Mouse (Mus musculus): ENCODE results near the gene St6galnac1.
"Not testable (repeated sequence)": the region's sequence is repeated elsewhere in the genome, so short reads cannot be mapped to it uniquely, and the experiment has no call there.

St6galnac1 gene

DNA sequence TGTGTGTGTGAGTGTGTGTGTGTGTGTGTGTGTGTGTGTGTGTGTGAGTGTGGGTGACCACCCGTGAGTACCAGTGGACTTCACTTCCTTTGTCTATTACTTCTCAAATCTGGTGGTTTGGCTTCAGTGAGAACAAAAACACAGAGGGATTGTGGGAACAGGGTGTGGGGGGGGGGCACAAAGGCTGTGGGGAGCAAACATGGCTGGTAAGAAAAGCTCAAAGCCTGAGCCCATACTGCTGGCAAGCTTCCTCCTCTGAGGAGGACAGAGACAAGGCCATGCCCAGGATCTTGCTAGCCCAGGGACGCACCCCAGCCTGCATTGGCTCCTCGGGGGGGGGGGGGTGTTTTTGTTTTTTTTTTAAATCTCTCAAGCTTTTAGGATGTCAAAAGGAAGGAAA lies 32.2 kb upstream of the St6galnac1 start:
- no peak for DNase-seq (ENCODE audit: low read depth, low spot score)

DNA sequence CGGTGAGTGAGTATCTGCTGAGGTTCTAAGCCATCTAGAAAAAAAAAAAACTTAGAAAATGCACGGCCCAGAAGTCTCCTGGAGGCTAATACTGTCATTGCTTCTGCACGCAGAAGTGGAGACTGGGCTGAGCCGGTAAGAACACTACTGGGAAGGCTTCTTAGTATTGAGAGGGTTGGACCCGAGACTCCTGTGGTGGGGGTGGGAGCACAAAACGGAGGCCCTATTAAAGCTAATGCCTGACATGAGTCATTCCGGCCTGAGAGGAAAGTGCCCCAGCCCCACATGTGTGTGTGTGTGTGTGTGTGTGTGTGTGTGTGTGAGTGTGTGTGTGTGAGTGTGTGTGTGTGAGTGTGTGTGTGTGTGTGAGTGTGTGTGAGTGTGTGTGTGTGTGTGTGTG lies 31.8 kb upstream of the St6galnac1 start:
- DNase-seq (ENCODE audit: low read depth, low spot score): no peak

DNA sequence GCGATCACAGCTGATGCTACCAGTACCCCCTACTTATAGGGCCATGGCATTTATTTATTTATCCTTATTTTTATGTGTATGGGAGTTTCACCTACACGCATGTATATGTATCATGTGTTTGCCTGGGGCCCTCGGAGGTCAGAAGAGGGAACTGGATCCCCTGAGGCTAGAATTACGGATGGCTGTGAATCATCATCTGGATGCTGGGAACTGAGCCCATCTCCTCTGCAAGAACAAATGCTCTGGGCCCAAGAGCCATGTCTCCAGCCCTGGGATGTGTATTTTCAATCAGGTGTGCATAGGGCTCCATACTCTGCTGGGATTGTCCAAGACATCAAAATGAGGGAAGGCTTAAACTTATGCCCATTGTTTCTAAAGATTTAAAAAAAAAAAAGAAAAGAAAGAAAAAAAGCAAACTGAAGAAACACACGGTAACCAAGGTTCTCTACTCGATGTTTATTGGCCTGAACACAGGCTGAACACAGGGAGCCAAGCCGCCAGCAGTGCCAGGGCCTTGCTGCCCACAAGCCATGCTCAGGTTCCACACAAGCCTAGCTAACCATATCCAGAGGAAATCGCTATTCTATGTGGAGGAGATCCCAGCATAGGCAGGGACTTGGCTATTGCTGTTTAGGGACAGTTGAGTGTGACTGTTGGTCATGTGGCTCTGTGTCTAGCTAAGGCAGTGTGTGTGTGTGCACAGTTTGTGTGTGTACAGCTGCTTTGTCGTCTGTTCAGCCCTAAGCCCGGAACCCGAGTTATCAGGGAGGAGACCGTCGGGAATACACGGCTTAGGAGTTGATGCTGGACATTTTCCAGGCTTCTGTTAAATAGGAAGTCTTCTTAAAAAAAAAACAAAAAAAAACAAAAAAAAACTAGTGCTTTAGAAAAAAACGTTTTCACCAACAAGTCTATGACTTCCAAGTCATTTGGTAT lies 31.1 kb upstream of the St6galnac1 start:
- DNase-seq (ENCODE audit: low read depth, low spot score): no peak

DNA sequence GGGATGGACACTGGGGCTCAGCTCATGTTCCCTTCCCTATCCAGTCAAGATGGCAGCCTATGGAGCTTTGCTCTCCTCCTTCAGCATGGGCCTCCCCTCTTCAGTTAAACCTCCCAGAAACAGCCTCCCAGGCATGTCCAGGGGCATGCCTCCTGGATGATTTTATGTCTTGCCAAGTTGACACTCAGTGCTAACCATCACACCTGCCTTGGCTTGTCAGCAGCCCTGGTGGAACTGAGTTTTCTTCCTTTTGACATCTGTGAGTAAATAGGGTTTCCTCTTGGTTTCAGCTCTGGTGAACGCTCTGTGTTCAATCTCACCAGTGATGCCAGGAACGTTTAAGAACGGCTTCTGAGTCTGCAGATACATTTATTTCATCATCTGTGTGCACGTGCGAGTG lies 27.4 kb upstream of the St6galnac1 start:
- no peak for DNase-seq (ENCODE audit: low read depth, low spot score)

DNA sequence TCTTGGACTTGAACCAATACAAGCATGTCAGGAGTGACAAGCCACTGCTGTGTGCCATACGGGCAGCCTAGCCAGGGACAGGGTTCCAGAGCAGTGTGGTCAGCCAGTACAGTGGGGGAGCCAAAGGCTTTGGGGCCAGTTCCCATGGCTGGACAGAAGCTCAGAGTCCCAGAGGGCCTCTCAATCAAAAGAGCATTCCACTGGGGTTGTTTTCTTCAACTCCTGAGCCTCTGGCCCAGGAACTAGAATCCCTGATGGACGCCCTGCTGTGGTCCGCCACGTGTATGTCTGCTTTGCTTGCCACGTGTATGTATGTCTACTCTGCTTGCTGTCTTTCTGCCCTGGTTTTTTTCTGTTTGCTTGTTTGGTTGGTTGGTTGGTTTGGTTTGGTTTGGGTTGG lies 25.8 kb upstream of the St6galnac1 start:
- DNase-seq (ENCODE audit: low read depth, low spot score): no peak

DNA sequence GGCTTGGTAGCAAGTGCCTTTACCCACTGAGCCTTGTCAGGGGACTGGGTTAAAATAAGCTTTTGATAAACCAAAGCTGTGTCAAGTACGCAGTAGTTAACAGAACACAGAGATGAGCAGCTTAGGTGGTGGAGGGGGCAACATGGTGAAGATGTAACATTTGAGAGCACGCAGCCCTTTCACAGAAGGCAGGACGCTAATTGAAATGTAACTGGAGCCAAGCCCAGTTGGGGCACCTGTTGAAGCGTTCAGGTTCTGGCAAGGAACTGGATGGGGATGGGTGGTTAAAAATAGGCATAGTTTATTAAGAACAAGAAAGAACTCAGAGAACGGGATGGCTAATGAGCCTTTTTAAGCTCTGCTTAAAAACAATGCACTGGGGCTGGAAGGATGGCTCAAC lies 24.1 kb upstream of the St6galnac1 start:
- DNase-seq (ENCODE audit: low read depth, low spot score): no peak

DNA sequence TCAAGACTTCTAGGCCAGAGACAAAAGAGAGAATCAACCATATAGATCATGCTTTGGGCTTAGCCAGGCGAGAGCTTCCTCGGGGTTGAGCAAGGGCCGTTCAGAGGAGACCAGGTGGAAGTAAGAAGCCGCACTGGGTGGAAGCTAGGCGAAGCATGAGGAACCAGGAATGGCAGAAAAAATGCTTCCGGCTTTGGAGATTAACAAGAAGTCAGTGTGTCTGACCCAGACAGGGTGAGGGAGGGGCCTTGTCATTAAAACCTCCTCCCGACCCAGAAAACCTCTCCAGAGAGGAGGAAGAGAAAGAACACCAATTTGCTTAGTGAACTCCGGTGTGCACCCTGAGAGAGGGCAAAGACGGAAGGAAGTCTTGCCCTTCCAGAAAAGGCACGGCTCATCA lies 8.9 kb upstream of the St6galnac1 start:
- no peak for DNase-seq (ENCODE audit: low read depth, low spot score)

DNA sequence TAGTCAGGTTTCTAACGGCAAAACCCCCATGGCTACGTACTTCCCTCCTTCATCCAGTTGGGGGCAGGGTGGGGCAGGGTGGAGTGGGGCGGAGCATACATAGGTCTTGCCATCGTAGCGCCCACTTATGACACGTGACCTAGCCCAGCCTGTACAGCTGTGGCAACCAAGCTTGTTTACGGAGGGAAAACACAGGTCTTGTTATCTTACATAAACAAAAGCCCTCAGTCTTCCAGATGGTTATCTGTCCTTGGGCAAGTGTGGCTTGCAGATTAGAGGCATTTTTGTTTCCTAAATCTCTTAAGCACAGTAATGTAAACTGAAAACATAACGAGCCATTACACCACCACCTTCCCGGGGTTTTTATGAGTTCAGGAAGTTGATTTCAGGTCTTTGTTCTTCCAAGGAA lies 7.4 kb upstream of the St6galnac1 start:
- DNase-seq (ENCODE audit: low read depth, low spot score): no peak

DNA sequence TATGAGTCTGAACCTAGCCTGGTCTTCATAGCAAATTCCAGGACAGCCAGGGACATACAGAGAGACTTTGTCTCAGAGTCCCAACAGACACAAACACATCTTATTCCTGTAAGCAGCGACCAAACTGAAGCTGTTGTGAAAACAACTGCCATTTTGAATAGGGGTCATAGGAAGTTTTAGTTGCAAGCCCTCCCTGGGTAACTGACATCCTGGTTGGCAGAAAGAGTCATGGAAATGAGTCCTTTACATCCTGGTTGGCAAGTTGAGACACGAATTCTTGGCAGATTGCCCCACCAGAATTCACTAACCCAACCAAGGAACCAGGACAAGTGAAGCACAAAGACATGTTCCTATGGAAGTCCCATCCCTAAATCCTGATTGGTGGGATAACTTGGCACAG lies 2.1 kb downstream of the St6galnac1 start:
- DNase-seq (ENCODE audit: low read depth, low spot score): no peak

DNA sequence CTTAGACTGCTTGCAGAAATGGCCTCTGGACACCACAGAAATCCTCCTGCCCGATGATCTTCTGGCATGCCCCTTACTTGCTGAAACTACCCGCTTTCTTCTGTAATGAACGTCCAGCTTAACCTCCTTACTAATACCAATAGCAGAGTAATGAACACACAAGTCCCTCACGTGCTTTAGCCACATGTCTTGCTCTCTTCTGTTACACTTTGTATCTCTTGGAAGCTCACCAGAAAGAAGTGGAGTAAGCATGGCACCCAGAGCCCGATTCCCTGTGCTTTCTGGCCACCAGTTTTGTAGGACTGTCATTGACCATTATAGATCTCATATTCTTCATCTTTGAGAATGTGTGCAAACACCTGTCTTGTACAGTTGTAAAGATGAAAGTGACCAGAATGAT lies 5.4 kb downstream of the St6galnac1 start:
- DNase-seq (ENCODE audit: low read depth, low spot score): no peak

DNA sequence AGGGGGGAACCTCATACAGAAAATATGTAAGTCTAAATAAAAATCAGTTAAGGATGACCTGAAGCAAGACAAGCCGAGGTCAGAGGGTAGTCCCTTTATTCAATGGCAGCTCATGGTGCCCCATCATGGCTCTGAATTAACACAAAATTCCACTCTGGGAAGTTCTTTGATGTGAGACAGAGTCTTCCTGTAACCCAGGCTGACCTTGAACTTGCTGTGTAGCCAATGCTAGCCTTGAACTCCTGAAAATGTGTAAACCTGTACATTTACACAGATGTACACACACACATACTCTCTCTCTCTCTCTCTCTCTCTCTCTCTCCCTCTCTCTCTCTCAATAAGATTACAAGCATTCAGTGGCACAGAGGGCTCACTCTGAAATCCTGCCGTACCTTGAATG lies 10.4 kb downstream of the St6galnac1 start:
- DNase-seq (ENCODE audit: low read depth, low spot score): no peak

DNA sequence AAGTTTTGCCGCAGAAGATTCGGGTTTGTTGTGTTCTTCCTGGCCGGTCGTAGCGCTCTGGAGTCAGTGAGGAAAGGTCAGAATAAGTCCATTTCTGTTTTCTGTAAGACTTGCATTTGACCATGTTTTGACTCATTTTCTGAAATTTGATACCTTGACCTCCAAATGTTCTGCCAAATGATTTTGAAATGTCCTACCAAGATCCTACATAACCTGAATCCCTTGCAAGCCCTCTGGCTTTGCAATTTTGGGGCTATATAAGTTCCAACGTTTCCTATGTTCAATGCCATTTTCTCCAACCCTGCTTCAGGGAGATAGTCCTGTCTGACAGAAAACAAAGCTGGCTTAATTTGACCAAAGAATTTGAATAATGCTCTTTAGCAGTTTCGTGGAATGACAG lies 11.0 kb downstream of the St6galnac1 start:
- DNase-seq (ENCODE audit: low read depth, low spot score): no peak

DNA sequence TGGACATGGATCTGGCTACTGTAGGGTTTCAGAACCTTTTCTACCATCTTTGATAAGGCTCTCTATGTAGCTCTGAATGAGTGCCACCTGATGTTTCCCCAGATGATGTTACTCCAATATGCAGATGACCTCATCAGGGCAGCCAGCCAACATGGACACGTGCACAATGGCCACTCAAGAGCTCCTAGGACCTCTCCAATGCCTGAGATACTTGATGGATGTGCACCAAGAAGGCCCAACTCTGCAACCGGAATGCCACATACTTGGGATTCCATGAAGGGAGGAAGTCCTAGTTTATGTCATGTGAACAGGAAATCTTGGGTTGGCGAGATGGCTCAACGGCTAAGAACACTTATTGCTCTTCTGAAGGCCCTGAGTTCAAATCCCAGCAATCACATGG lies 20.1 kb downstream of the St6galnac1 start:
- DNase-seq (ENCODE audit: low read depth, low spot score): no peak

DNA sequence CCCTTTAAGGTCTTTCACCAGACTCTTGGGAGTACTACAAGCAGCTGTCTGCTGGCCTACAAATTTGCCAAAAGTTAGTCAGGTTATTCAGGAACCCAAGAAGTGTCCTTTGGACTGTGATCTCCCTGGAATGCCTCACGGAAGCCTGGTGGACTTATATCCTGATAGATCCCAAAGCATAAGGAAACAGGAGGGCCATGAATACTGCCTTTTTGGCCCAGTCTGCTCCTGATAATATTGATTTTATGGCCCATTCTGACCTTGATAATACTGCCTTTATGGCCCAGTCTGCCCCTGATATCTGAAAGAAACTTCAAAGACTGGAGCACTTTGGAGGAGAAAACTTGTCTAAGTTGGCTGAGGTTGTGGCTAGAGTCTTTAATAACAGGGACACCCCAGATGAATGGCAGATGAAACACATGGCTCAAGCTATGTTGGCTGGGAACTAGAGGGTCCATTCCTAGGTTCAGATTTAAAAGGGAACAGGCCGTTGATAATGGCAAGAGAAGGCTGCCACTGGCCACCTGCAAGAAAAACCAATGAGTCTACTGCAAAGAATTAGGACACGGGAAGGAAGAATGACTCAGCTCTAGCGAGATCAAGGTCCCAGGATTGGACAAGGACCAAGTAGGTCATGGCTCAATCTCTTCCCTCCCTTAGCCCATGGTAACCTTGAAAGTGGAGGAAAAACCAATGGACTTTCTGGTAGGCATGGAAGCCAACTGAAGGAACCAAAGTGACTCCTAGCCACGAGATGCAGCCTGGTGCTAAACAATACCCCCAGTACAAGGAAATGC lies 21.4 kb downstream of the St6galnac1 start:
- DNase-seq (ENCODE audit: low read depth, low spot score): no peak

DNA sequence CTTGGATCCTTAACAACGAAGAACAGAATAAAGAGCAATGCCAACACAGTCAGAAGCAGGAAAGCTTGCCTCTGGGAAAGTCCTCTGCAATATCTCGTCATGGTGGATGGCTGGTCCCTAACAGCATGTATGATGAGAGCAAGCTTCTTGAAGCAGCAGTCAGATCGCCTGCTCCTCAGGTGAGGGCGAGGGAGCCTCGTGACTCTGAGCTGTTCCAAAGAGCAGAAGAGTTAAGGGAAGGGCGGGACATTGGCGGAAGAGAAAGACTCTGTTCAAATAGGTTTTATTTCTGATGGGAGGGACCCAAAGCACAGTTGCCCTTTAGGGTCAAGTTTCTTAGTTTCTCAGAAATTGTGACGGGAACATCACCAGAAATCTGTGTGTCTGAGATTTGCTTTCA lies 25.6 kb downstream of the St6galnac1 start:
- no peak for DNase-seq (ENCODE audit: low read depth, low spot score)

DNA sequence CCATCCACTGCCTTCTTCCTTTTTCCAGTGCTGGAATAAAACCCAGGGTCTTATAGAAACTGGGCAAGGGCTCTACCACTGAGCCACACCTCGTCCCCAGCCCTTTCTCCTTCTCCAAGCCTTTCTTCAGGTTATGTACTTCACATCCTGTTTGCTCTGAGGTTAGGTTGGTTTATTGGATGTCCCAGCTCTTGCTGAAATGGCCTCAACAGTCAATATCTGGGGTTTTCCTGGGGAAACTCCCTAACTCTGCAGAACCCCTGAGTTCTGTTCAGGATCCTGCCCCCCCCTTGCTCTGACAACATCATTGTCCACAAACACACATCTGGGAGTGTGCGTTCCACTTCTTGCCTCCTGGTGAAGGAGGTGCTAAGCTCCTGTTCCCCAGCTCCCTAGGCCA lies 26.6 kb downstream of the St6galnac1 start:
- not testable (repeated sequence) for DNase-seq (ENCODE audit: low read depth, low spot score)

DNA sequence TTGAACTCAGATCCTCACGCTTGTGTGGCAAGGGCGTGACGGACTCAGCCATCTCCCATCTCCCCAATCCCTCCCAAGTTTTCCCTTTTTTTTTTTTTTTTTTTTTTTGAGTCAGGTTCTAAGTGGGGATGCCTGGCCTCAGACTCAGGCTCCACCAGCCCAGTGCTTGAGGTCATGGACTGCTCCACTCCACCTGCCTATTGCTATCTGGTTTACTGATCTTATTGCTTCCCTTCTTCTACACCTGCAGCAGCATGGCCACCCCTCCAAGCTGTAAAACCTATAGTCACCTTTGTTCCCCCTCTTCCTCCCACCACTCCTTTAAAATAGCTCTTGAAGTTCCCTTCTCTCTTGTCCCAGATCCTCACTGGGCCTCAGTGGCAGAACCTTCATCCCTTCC lies 28.5 kb downstream of the St6galnac1 start:
- not testable (repeated sequence) for DNase-seq (ENCODE audit: low read depth, low spot score)

DNA sequence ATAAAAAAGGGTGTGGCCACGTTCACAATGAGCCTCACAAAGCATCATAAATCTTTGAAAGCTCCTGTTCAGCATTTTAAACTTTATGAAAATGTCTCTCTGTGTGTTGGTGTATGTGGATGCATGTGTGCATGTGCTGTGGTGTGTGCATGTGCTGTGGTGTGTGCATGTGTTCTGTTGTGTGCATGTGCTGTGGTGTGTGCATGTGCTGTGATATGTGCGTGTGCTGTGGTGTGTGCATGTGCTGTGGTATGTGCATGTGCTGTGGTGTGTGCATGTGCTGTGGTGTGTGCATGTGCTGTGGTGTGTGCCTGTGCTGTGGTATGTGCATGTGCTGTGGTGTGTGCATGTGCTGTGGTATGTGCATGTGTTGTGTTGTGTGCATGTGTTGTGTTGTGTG lies 29.9 kb downstream of the St6galnac1 start:
- not testable (repeated sequence) for DNase-seq (ENCODE audit: low read depth, low spot score)

DNA sequence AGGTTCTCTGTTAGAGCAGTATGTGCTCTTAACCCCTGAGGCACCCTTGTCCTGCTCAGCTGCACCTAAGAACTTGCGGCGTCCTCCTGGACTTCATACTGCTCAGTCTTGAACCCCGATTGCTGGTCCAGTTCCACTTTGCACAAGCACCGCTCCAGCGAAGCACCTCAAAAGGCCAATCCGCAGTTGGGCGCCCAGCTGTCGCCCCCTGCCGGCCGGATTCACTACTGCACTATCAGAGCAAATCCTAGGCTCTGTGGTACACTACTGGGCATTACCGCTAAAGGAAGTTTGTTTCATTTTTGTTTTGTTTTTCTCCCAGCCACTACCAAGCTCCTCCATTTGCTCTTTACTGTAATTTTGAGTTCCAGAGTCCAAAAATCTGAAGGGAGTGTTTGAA lies 36.9 kb downstream of the St6galnac1 start:
- no peak for DNase-seq (ENCODE audit: low read depth, low spot score)

DNA sequence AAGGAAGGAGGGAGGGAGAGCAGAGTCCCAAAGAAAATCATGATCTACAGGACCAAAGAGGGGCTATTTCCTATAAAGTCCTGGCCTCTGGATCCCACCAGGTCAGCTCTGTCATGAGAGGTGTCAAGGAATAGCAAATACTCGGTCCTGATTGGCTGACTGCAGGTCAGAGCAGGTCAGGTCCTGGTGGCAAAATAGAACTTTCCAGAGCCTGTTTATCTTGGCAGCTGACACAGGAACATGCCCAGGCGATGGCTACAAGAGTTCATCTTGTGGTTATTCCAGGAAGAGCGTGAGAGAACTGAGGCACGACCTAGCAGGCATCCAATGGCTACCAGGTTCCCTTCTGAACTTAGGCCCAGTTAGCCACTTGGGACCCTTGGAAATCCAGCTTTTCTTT lies 42.8 kb downstream of the St6galnac1 start:
- DNase-seq (ENCODE audit: low read depth, low spot score): no peak

DNA sequence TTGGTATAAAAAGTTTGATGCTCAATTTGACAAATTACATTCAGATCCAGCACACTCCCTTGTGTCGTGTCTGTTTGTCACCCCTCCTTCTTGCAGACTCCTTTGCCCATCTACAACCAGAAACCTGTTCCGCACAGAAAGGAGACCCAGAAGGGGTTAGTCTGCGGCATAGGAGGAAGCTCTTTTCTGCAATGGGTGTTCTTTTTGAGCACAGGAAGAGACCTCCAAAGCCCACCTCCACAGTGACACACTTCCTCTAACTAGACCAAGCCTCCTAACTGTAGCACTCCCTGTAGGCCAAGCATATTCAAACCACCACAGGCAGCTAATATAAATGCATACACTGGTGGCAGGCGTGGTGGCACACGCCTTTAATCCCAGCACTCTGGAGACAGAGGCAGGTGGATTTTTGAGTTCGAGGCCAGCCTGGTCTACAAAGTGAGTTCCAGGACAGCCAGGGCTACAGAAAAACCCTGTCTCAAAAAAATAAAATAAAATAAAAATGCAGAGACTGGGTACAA lies 44.2 kb downstream of the St6galnac1 start:
- not testable (repeated sequence) for DNase-seq (ENCODE audit: low read depth, low spot score)

DNA sequence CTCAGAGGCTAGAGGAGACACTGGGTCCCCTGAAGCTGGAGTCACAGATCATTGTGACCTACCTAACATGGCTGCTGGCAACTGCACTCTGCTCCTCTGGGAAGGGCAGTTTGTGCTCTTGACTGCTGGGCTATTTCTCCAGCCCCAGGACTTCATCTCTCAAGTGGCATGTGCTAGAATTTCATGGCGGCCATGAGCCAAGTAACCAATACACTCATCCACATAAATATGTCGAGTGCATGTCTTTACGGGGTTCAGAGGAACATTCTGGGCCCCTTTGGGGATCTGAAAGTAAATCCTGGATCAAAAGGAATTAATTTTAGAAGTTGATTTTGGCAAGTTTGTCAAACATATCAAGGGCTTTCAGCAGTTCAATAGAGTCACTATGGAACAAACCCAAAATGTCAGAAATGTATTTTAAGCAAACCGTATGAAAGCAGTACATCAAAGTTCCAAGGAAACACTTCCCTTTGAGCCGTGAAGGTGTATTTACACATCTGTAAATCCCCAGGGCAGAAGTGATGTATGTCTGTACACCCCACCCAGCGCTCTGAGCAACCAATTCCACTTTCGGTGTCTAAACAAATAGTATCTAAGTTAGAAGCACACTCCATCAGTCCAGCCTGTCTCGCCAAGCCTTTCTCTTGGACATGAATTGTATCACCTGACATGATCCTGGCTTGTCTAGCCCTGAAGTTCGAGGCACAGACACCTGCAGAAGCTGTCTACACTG lies 45.9 kb downstream of the St6galnac1 start:
- no peak for DNase-seq (ENCODE audit: low read depth, low spot score)
